Mouse (Mus musculus): ENCODE results near the gene Gm4767. TPM values are rescaled to one million over a fixed set of nuclear protein-coding genes. Genes with fewer than 3 reads are reported as not detected.
"Not testable (repeated sequence)": the region's sequence is repeated elsewhere in the genome, so short reads cannot be mapped to it uniquely, and the experiment has no call there.

Gm4767 gene
- not detected in 2 replicates for polyA plus RNA-seq (2012)

DNA sequence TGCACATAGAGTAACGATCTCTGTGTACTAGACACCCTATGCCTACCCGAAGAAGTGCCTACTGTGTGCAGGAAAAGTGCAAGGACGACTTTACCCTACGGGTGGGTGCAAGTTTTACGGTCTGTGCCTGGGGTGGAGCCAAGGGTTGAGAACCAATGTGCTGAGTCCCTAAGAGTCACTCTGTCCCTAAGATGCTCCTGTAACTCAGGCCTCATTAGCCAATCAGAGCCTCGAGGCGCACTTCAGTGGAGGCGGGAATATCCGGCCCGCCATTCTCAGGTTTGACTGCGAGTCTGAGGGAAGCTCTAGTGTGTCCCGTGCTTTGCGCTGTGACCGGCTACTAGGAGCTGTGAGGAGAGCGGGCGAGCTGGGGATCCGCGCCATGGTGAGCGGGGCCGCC is at the start of gene Gm4767:
Gene Gm4767 (plus strand): TSS at position 288 of the 400 bp plus-strand sequence.
- not testable (repeated sequence) for TF ChIP-seq GATA1 (IDR thresholded peaks at IDR 0.05; ENCODE audit: low read length)

DNA sequence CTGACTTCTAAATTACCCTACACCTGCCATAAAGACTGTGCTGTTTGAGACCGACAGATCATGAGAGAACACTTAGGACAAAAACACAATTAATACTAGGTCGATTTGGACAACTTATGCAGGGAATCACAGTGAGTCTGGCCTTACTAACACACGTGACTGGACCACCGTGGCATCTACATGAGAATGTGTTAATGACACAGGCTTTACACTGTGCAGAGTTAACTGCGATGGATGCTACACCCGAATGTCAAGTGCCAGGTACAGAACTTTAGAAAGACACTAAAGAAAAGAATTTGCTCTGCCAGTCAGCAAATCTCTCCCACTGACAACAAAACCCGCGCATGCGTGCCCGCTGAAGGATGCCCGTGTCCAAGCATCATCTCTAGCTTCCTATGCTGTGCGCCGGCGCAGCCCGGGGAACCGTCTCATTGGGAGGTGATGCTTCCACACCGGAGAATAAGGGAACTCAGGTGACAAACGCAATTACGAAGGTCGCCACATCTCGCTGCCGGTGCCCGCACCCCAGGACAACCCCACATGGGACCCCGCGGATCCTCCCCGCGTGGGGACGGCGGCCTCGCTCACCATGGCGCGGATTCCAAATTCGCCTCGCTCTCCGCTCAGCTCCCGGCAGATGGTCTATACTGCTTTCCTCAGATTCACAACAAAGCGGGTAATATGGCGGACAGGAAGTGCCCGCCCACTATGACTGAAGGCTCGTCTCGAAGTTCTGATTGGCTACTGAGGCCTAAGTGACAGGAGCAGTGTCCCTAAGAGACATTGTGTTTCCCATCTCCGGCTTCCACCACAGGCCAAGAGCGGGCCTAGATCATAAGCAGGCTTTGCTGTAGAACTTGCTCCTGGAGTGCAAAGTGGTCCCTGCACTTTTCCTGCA is 41.2 kb upstream of the Gm4767 start, which contains the start of gene Gm3055:
Gene Gm3055 (minus strand): TSS at position 656 of the 898 bp plus-strand sequence.
- not testable (repeated sequence) for TF ChIP-seq GATA1 (IDR thresholded peaks at IDR 0.05; ENCODE audit: low read length)

DNA sequence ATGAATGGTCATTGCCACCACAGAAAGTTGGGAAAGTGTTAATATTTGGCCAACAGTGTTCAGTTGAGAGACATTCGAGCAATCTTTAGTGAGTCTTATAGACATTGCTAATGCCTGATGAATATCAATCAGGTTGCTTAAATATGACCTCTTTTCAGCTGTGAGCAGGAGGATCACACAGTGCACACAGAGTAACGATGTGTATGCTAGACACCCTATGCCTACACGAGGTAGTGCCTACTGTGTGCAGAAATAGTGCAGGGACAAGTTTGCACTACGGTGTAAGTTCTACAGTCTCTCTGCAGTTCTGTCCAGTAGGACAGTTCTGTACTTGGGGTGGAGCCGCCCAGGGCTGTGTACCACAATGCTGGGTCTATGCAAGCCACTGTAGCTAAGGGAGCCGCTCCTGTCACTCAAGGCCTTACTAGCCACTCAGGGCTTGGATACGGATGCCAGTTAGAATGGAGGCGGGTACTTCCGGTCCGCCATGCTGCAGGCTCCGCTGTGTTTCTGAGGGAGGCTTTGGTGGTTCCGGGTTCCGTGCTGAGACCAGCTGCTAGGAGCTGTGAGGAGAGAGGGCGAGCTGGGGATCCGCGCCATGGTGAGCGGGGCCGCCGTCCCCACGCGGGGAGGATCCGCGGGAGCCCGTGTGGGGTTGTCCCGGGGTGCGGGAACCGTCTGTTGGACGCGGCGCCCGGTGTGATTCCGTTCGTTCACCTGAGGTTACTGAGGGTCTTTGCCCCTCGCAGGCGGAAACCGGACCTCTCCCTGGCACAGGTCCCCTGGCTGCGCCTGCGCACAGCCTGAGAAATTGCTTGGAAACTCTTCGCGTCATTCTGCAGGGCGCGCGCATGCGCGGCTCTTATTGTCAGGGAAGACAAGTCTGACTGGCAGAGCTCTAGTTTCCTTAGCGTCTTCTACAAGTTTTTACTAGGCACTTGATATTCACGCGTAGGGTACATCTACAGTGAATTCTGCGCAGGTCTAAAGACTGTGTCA is 51.7 kb downstream of the Gm4767 start, which contains the start of gene Gm32687:
Gene Gm32687 (plus strand): TSS at position 526 of the 999 bp plus-strand sequence.
- not testable (repeated sequence) for TF ChIP-seq GATA1 (IDR thresholded peaks at IDR 0.05; ENCODE audit: low read length)

Other genes starting within 250 kb of the Gm4767 start
- gene Tle2, start 237.6 kb upstream of the Gm4767 start, polyA plus RNA-seq (2012), result 3.0 and 3.6 TPM in 2 replicates
- 9.2 and 15.1 TPM in 2 replicates for gene Tle6, start 211.1 kb upstream of the Gm4767 start, polyA plus RNA-seq (2012)
- 0.16 and 0.22 TPM in 2 replicates for gene BC025920, start 205.9 kb upstream of the Gm4767 start, polyA plus RNA-seq (2012)
- 100 and 118 TPM in 2 replicates for gene Sirt6, start 184.4 kb upstream of the Gm4767 start, polyA plus RNA-seq (2012)
- gene Ankrd24, start 183.6 kb upstream of the Gm4767 start, polyA plus RNA-seq (2012), result 7.1 and 8.6 TPM in 2 replicates
- 0.18 and 0.19 TPM in 2 replicates for gene Gm10778, start 163.1 kb upstream of the Gm4767 start, polyA plus RNA-seq (2012)
- 0.28 and 0.37 TPM in 2 replicates for gene Zfp433, start 107.4 kb upstream of the Gm4767 start, polyA plus RNA-seq (2012)
- not detected in 2 replicates for gene Gm3055, start 41.0 kb upstream of the Gm4767 start, polyA plus RNA-seq (2012)
- not detected in 2 replicates for gene Gm32687, start 51.7 kb downstream of the Gm4767 start, polyA plus RNA-seq (2012)
- 0.11 and 0.16 TPM in 2 replicates for gene Zfp781, start 118.3 kb downstream of the Gm4767 start, polyA plus RNA-seq (2012)
- 0.21 and 0.24 TPM in 2 replicates for gene Zfp873, start 235.9 kb downstream of the Gm4767 start, polyA plus RNA-seq (2012)